Mouse (Mus musculus): Measurements from ENCODE around the gene Irf8.
"Not testable (repeated sequence)": the region's sequence is repeated elsewhere in the genome, so short reads cannot be mapped to it uniquely, and the experiment has no call there.

Gene Irf8

DNA sequence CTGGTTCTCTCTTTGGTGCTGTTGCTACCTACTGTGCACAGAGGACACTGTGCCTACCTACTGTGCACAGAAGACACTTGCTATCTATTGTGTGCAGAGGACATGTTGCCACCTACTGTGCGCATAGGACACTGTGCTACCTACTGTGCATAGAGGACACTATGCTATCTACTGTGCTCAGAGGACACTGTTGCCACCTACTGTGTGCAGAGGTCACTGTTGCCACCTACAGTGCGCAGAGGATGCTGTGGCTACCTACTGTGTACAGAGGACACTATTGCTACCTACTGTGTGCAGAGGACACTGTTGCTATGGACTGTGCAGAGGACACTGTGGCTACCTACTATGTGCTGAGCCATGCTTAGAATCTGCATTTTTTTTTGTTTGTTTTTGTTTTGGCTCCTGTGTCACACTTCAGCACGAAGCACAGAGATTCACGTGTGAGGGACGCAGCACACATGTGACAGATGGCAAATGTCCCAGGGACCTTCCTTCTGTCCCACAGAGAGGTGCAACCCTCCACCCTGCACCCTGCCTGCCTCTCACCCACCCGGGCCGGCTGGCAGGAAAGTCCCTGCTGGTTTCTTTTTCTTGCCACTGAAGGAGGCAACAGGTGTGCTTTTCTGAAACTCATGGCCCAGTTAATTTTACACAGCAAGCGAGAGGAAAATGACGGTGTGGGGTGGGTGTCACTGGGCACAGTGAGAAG is 61.0 kb downstream of the Irf8 start:
- no peak for DNase-seq (ENCODE audit: low spot score in 2 of 2)

DNA sequence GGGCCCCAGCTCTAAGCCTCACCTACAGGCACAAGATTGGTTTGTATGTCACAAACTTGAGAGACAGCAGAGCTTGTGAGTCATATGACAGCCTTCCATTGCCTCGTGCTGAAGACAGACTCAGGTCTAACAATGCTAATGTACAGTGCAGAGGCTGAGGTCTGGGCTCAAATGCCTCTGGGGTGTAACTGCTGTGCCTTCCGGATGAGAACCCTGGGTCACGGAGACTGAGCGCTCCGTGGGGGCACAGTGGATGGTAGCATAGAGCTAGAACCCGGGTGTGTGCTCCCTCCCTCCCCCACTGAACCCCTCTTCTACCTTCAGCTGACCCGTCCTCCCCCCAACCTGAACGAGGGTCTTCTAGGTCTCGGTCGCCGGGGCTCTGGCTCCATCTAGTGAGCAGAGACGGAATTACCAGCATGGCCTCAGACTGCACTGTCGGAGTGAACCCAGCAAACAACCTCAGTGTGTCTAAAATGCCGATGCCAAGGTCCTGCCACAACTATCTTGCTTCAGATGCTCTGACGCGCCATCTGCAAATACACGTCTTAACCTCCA is 64.2 kb downstream of the Irf8 start:
- DNase-seq (ENCODE audit: low spot score in 2 of 2) = peak; percentile 68 to 81

DNA sequence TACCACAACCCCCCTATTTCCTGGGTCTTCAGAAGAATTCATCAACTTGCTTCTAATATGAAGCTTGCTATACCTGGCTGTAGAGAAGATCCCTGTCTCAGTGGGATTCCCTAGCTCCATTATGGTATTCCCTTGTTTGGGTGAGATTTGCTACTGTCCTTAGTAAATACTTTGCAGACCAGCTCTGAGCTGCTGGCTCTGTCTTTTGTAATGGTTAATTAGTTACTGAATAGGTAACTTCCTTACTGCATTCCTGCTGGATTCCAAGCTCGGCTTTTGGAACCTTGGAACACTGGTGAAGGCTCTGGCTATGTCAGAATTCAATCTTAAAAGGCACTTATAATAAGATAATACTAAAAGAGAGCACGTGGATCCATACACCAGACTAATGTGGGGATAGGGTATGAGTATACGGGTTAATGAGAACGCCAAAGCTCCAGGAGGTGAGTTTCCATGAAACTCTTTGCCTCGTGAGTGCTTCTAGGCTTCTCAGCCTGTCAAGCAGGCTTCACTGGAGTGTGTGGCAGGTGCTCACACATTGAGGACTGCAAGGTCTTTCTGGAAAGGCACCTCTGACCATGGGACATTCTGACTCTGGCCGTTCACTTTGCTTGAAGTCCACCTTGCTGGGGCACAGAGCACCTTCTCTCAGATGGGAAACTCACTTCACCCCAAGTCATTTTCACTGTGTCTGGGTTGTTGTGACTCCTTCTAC is 67.7 kb downstream of the Irf8 start:
- not testable (repeated sequence) for DNase-seq (ENCODE audit: low spot score in 2 of 2)

DNA sequence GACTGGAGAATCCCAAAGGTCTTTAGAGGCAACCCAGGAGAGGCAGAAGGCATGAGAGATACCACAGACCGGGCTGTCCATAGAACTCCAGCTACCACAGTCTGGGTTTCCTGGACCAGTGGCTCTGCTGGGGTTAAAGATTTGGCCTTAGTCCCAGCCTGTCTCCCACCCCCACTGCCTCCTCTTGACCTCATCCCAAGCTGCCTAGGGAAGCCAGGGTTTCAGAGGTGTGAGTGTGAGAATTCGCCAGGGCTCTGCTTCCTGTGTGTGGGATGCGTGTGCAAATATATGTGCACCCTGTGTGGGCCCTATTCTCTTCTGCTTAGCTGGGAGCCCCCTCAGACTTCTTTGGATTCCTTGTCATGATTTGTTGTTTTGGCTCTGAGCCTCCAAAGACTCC is 68.6 kb downstream of the Irf8 start:
- no peak for DNase-seq (ENCODE audit: low spot score in 2 of 2)
